Mouse (Mus musculus): Measurements from ENCODE around the gene Smim7.
A peak's percentile ranks its signal among the peaks of the same experiment; 100 is the strongest.

The Smim7 gene

GRCm38 (mm10) chr8:72547802-72548643 lies 22.9 kb downstream of the Smim7 start, which contains the start of gene Med26:
Med26 (minus strand) TSS chr8:72548270.
- peak; percentile 97 to 99 for DNase-seq (ENCODE audit: low spot score in 2 of 2)

GRCm38 (mm10) chr8:72547122-72547801 lies 23.6 kb downstream of the Smim7 start:
- DNase-seq (ENCODE audit: low spot score in 2 of 2), result no peak

GRCm38 (mm10) chr8:72539234-72539633 lies 31.7 kb downstream of the Smim7 start:
- DNase-seq (ENCODE audit: low spot score in 2 of 2), result no peak

DNA sequence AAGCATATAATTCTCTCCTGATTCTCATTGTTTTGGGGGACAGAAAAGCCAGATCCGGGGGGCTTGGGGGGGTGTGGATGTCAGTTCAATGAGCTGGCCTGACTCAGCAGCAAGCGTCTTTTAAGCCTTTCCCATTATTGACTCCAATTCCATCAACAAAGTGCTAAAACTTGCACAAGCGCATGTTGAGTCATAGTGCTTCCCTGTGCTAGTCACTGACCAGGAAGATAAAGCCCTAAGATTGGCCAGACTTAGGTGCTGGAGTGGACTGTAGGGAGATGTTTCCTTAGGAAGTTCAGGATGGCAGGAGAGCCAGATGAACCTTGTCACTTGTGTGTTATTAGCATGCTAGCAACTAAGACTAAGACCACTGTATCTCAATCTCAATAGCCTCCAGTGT lies 36.0 kb downstream of the Smim7 start:
- no peak for DNase-seq (ENCODE audit: low spot score in 2 of 2)

- no peak for DNase-seq (ENCODE audit: low spot score in 2 of 2)
Measured at GRCm38 (mm10) chr8:72532103-72532502, 38.8 kb downstream of the Smim7 start.

- DNase-seq (ENCODE audit: low spot score in 2 of 2), result no peak
Measured at GRCm38 (mm10) chr8:72521888-72522287, 49.0 kb downstream of the Smim7 start.

DNA sequence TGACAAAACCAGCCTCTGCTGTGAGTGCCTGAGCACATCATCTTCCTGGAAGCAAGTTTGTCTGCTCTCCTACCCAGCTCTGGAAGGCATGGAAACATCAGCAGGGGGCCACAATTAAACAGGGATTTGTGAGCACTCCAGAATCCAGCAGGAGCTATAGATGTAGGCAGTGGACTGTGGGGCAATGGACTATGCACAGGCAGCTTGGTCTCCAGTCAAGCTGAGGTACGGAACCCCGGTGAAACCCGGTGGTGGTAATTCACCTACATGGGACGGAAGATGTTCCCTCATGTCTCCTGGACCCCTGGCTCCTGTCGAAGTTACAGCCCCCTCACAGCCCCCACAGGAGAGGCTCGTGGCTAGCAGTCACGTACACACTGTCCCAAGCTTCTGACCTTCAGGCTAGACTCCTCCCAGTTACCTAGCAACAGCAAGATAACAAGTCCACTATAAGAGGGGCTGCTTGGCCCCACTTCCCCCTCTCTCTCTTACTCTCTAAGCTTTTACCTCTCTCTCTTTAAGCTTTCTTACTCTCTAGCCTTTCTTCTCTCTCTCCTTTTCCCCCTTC lies 53.4 kb downstream of the Smim7 start:
- no peak for DNase-seq (ENCODE audit: low spot score in 2 of 2)
